Mouse (Mus musculus) cerebellum, adult 11-12 months (tissue): ENCODE measurements around the gene Lims1.
A peak's percentile ranks its signal among the peaks of the same experiment; 100 is the strongest.

Source experiments
- DNase-seq: peaks from one replicate; pipeline ENCODE4 v3.0.0; 2022

Lims1 gene

GRCm38 (mm10) chr10:58386997-58387396 is 63.7 kb downstream of the Lims1 start:
- no peak for DNase-seq

- DNase-seq = no peak
Observed at GRCm38 (mm10) chr10:58388648-58389047, 65.4 kb downstream of the Lims1 start.

- DNase-seq = no peak
Observed at GRCm38 (mm10) chr10:58389151-58389550, 65.9 kb downstream of the Lims1 start.

- no peak for DNase-seq
Observed at GRCm38 (mm10) chr10:58392435-58392834, 69.2 kb downstream of the Lims1 start.

- DNase-seq = no peak
Observed at GRCm38 (mm10) chr10:58393026-58394014, 70.1 kb downstream of the Lims1 start.

GRCm38 (mm10) chr10:58394170-58394569 is 70.9 kb downstream of the Lims1 start:
- no peak for DNase-seq

- DNase-seq = no peak
Observed at GRCm38 (mm10) chr10:58395315-58395714, 72.0 kb downstream of the Lims1 start.

GRCm38 (mm10) chr10:58395723-58396122 is 72.5 kb downstream of the Lims1 start:
- DNase-seq = no peak

GRCm38 (mm10) chr10:58396600-58396999 is 73.3 kb downstream of the Lims1 start:
- DNase-seq = peak; percentile 79

- no peak for DNase-seq
Observed at GRCm38 (mm10) chr10:58398941-58399340, 75.7 kb downstream of the Lims1 start.

- peak; percentile 49 for DNase-seq
Observed at GRCm38 (mm10) chr10:58401838-58402237, 78.6 kb downstream of the Lims1 start.

GRCm38 (mm10) chr10:58404639-58405038 is 81.4 kb downstream of the Lims1 start:
- DNase-seq = no peak

GRCm38 (mm10) chr10:58405285-58405948 is 82.2 kb downstream of the Lims1 start:
- no peak for DNase-seq

GRCm38 (mm10) chr10:58405949-58406305 is 82.7 kb downstream of the Lims1 start:
- no peak for DNase-seq

GRCm38 (mm10) chr10:58412331-58412730 is 89.1 kb downstream of the Lims1 start:
- DNase-seq = no peak

GRCm38 (mm10) chr10:58412852-58413251 is 89.6 kb downstream of the Lims1 start:
- DNase-seq = no peak

- DNase-seq = no peak
Observed at GRCm38 (mm10) chr10:58416702-58417101, 93.4 kb downstream of the Lims1 start.

- DNase-seq = no peak
Observed at GRCm38 (mm10) chr10:58418290-58418971, 95.2 kb downstream of the Lims1 start.

- DNase-seq = no peak
Observed at GRCm38 (mm10) chr10:58427930-58428329, 104.7 kb downstream of the Lims1 start.

GRCm38 (mm10) chr10:58445850-58446249 is 122.6 kb downstream of the Lims1 start:
- no peak for DNase-seq

- DNase-seq = peak; percentile 99
Observed at GRCm38 (mm10) chr10:58446384-58447279, 123.4 kb downstream of the Lims1 start, which contains the start of gene Ranbp2. Gene Ranbp2 (plus strand): TSS chr10:58446920.

- no peak for DNase-seq
Observed at GRCm38 (mm10) chr10:58447280-58447781, 124.1 kb downstream of the Lims1 start.
